Mouse (Mus musculus): ENCODE data around the gene Gramd4. TPM values are rescaled to one million over a fixed set of nuclear protein-coding genes. Genes with fewer than 3 reads are reported as not detected.
A peak's percentile ranks its signal among the peaks of the same experiment; 100 is the strongest.
"Not testable (repeated sequence)": the region's sequence is repeated elsewhere in the genome, so short reads cannot be mapped to it uniquely, and the experiment has no call there.

Gramd4 gene
- total RNA-seq, 2 experiments from 2014 or later, result 4.2 to 9.7 TPM

DNA sequence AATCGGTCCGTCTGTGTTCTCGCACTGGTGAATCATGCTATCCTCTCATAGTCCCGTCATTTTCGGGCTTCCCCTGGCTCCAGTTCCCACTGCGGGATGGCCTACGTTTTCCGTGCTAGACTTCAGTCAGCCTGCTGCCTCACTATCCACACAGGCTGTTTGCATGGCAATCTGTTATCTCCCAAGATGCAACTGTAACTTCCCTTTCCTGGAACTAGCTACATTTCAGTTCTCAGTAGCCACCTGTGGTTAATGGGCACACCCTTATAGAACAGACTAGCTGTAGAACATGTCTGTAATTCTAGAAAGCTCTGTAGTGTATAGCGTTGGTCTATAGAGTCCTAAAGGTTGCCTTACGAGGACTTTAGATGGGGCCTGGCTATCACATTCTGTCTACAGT lies 6.3 kb upstream of the Gramd4 start:
- no peak for DNase-seq

DNA sequence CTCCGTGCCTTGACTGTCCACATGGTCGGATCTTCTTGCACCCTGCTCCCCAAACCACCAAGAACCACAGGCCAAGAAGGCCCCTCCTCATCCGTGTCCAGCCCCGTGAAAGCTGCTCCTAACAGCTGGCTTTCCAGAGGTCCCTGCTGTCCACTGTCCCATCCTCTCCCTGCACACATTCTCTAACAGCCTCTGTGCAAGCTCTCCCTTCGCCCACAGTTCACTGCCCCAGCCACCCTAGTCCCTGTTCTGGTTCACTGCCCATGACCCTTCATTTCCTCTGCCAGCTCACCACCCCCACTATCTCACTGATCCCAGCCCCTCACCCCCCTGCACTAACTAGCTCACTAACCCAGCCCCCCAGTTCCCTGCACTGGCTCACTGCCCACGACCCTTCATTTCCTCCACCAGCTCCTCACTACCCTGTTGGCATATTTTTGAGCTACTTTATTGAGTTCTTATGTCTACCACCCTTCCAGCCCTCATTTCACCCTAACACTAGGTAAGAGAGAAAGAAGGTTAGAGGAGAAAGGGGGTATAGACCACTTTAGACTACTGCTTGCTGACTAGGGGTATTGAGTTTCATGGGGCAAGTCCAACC lies 5.5 kb upstream of the Gramd4 start:
- no peak for DNase-seq

DNA sequence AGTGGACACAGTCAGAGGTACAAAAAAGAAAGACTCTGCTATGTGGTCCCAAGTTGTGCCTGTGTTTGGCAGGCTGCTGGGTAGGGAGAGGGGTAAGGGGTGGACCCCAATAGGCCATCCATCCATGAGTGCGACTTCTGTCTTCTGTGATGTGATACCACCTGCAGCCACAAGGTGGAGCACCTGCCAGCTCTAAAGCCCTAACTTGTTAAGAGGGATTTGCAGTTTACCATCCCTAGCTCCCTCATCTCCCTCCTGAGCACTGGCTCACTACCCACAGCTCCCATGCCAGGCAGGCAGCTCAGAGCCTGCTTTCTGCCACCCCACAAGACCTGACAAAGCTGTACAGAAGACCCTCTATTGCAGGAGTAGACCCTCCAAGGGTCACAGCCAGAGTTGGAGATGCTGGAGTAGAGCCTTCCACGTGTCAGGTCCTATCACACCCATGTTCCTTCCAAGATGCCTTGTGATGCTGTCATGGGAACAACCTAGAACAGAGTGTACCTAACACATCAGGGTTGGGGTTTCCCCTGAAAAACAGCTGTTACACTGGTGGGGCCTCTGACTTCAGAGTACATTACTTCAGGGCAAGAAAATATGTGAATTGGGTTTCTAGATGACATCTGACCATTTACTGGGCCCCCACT lies 3.5 kb upstream of the Gramd4 start:
- DNase-seq, result peak; percentile 51

DNA sequence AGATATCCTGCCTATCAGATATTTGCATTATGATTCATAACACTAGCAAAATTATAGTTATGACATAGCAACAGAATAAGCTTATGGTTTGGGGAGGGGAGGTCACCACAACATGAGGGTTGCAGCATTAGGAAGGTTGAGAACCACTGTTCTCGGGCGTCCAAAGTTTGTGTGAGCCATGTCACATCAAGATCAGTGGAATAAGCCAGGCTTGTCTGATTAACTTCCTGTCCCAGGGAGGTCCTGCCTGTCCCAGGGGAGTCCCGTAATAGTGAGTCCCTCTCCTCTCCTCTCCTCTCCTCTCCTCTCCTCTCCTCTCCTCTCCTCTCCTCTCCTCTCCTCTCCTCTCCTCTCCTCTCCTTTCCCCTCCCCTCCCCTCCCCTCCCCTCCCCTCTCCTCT lies 2.6 kb upstream of the Gramd4 start:
- not testable (repeated sequence) for DNase-seq

DNA sequence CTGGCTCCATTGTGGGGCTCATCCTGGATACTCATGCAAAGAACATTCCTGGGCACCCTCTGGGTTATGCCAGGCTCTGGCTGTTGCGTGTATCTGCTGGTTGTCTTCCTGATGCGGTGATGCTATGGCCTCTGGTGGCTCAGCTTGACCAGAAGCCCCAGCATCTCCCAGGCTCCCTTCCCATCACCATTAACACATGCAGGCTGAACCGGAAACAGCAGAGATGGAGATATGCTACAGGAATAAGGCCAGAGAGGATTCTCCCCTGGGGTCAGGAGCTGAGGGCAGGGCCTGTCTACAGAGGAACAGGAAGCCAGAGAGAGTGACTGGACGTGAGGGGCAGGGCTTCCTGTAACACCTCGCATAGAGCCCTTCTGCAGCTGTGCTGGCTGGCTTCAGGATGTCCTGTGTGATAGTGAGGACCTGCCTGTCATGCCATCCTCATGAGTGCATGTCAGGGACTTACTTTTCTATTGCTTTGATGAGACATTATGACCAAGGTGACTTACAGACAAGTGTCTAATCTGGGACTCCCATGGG lies 1.2 kb upstream of the Gramd4 start:
- DNase-seq, result no peak

DNA sequence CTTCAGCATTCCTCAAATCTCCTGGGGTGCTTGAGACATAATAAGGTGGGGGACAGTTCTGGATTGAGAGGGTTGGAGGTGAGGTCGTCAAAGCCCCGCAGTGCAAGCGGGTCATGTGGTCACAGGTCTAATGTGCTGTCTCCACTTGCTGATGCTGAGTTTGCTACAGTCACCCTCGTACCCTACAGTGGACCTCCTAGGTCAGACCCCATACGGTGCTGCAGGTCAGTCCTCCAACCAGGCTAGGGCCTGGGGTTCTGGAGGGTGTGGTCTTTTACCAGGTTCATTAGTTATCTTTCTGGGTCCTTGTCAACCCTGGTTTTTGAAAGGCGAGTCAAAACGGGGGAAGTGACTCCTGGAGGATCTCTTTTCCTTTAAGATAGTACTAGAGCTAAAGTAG lies 413 bp downstream of the Gramd4 start:
- no peak for DNase-seq

DNA sequence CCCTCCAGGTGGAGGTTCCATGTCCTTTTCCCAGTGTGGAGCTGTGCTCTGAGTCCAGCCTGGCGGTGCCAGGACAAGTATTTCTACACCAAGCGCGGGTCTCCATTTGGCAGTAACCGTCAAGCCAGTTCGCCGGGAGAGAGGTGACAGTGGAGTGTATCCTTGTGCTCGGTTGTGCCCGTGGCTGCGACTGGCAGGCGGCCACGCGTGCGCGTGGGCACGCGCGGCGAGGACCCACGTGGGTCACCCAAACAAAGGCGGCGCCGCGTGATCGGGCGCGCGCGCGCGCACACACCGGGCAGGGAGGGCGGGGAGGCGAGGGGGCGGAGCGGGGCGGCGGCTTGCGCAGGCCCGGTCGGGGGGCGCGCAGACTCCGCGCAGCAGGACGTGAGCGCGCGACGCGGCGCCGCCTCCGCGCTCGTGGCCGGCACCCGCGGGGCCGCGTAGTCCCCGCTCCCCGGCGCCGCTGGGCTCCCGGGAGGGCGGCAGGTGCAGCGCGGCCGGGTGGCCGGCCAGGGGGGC lies 960 bp downstream of the Gramd4 start:
- peak; percentile 84 for DNase-seq

DNA sequence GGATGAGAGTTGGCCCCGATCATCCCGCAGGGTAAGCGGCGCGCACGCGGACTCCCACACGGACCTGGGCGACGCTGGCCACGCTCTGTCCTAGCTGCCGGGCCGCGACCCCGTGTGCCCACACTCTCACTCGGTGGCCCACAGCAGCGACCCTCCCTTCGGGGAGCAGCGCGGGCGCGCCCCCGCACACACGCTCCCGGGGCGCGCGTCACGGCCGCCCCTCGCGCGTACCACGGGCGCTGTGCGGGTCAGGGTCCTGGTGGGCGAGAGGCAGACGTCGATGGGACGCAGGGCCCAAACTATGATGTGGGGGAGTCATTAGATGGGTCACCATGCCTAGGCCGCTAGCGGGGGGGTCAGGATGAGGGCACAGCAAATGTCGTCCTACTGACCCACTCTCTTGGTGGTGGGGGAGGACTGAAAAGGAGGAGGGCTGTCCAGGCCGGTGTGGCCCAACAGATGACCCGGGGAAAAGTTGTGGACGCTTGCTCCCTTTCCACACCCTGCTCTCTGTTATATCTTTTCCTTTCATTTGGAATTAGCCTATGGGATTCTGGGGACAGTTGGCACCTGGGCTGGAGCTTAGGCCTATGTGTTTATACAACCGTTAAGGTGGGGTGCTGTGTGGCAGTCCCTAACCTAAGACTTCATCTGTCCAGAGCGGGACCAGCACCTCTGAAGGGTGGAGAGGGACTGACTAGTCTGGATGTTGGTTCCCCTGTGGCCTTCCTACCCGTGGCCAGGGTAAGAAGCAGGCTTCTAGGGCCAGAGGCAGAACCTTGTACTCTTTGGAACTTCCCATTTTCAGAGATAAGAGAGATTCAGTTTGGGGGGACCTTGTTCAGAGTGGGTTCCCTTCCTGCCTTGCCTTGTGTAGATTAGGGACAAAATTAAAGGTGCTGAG lies 1.7 kb downstream of the Gramd4 start:
- DNase-seq, result no peak

DNA sequence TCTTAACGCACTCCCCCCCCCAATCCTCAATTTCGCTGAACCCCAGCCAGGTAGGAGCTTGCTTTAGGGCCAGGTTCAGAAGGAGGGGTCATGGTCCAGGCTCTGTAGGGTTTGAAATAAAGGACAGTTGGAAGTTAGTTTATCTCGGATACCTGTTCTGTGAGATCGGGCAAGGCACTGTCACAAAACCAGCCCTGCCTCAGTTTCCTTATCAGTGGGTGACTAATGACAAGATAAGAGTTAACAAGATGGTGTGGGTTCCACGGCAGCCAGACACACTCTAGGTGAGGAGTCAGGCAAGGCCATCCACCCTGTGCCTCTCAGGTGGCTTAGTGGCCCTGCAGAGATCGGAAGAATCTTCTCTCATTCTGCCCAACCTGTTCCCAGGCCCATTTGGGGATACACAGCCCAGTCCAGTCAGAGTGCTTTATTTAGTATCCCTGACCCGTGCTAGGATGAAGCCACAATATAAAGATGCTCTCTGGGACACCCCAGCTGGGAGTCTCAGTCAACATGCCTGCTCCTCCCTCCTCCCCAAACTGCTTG lies 2.4 kb downstream of the Gramd4 start:
- DNase-seq, result no peak

DNA sequence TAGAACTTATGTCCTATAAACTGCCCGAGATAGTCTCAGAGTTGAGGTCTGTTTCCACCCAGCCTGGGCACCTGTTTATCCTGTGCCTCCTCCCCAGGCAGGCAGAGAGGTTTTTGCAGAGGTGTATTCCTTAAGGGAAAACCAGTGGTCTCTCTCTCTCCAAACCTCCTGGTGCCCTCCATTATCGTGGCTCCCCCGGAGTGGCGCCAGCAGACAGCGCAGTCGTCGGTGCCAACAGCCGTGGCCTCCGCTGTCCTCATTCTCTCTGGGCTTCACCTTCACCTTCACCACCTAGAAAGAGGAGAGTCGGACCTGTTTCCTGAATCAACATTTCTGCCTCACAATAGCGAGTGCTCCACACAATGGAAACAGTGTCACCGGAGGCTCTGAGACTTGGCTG lies 3.1 kb downstream of the Gramd4 start:
- no peak for DNase-seq

DNA sequence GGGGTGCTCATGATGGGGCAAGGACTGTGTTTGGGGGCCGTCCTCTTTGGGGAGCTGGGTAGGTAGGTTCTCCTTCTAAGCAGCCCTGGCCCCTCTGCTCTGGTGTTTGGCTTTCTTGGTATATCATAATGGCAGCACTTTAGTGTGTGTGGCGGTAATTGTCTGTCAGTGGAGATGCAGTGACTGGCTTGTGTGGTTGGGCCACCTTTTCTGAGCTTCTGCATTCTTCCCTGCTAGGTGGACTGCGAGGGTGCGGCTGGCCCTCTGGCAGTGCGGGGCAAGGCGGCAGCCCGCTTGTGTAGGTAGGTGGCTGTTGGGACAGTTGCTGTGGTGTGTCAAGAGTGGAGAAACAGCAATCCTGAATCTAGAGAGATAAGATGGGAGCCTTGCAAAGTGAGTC lies 3.7 kb downstream of the Gramd4 start:
- DNase-seq, result no peak

DNA sequence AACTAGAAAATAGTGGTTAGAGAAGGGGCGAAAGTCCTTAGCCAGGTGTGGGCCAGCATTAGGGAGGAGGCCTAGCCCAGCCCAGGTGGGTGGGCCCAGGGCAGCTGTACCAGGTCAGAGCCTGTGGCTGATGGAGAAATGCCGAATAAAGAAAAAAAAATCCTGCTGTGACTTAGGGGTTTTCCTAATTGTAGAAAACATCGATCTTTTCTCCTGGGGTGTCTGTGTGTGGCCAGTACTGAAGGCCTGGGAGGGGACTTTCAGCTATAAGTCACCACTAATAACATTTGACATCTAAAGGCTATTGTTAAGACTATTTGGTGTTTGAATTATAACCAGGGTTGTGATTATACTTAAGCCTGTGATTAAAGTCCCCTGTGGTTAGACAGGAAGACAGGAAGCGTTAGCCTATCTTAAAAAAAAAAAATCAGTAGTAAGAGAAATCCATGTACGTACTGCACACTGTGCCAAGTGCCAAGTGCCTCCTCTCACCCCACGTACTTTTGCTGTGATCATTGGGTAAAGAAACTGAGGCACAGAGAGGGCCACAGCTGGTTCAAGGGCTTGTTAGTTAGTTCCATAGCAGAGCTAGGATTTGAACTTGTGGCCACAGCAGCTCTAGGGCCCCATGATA lies 4.5 kb downstream of the Gramd4 start:
- DNase-seq, result no peak

DNA sequence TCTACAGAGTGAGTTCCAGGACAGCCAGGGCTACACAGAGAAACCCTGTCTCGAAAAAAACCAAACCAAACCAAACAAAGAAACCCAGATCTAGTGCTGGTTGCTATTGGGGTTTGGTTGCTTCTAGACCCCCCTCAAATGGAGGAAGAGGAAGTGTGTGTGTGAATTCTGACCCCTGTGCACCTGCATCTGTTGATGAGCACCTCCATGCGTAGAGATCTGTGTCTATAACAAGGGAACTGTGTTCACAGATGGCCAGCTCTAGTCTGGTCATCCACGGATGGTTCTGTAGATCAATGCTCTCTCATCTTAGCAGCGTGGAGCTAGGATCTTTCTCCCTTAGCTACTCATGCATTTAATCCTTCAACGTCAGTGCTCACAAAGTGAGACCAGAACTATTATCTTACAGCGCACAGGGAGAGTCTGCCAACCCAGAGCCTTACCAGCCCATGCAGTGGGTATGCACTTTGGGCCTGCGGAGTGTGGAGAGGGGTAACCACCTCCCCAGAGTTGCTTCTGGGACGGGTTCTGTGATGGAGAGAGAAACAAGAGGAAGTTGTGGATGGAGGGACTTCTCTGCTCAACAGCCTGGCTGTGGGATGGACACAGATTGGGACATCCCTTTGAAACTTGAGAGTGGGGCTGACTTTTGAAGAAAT lies 6.8 kb downstream of the Gramd4 start:
- no peak for DNase-seq

DNA sequence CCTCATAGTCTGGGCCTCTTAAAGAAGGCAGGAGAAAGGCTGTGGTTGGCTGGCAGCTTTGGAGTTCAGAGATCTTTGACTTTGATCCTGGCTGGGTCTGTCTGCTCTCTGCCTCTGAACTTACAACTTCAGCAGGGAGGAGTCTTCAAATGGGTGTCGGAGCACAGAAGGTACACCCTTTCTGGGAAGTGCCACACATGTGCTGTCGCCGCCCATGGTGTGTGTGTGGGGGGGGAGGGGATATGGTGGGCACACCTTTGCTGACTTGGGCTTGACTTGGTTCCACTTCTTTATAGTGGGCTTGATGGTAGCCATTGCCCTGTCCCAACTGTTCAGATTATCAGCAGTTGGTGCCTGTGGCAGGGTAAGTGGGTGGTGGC lies 7.3 kb downstream of the Gramd4 start:
- no peak for DNase-seq

DNA sequence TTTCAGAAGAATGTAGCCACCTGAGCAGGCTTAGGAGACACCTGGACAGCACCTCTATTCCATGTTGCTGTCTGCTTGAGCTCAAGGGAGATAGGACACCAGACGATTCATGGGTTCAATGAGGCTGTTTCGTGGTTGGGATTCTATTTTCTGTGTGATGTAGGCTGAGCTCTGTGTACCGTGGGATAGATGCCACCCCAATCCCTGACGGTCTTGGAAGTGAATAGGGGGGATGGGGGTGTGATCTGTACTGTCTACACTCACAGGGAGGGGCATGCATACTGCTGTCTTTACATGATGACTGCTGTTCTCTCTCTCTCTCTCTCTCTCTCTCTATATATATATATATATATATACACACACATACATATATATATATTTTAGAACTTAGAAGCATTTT lies 7.9 kb downstream of the Gramd4 start:
- no peak for DNase-seq

DNA sequence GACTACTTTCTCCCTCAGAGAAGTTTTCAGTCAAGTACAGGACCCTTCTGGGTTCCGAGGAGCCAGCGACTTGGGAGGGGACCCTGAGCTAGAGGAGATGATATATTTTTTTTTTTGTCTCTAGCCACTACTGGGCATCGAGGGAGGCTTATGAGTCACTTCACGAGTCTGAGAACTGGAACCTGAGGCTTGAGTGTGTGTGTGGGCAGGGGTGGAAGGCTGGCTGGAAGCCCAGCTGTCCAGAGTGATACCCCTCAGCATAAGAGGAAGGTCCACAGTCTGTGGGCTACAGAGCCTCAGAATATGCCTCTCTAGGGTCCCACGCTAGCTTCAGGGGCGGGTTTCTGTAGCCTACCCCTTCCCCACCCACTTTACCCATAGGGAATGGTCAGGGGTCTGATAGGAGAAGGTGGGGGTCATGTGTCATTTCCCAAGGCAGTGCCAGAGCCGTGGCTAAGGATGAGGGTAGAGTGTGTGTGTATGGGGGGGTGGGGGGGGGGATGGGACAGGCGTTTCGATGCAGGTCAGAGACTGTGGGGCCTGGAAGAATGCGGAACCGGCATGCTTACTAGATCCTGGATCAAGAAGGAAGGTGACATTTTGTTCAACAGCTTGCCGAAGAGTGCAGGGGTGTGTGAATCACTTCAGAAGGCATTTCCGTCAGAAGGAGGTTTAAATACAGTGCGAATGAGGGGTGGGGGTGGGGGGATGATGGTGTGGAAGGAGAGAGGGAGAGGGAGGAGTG lies 9.5 kb downstream of the Gramd4 start:
- no peak for DNase-seq

DNA sequence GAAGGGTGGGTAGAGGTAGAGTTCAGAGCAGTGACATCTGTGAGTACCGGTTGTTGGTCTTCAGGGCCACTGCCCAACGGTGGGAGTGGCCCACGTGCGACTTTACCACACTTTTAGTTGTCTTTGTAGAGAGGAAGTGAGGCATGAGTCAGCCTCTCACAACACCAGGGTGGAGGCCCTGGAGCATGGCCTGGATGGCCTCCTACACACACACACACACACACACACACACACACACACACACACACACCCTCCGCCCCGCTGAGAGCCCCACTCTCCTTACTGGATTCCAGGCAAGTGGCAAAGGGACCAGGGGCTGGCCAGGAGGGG lies 10.1 kb downstream of the Gramd4 start:
- peak; percentile 38 for DNase-seq

DNA sequence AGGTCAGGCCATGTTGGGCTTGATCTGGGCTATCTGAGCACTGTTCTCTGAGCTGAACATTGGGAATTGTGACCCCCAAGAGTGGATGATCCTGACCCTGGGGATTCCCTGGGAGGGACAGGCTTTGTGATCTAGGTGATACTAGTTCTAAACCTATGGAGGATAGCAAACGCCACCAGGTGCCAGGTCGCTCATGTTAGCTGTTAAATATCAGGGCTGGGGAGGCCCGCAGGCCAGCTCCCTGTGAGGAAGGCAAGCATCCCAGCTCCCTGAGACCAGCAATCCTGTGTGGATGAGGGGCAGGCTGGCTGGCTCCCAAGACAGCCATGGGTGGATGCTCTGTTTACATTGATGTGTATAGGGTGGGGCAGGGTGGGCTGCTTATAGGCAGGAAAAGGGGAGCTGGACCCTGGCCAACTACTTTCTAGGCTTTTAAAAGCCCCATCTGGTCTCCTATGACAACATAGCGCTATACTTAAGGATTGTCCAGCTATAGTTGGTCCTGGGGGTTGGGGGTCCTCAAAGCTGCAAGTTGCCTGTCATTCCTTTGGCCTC lies 10.5 kb downstream of the Gramd4 start:
- DNase-seq, result no peak

DNA sequence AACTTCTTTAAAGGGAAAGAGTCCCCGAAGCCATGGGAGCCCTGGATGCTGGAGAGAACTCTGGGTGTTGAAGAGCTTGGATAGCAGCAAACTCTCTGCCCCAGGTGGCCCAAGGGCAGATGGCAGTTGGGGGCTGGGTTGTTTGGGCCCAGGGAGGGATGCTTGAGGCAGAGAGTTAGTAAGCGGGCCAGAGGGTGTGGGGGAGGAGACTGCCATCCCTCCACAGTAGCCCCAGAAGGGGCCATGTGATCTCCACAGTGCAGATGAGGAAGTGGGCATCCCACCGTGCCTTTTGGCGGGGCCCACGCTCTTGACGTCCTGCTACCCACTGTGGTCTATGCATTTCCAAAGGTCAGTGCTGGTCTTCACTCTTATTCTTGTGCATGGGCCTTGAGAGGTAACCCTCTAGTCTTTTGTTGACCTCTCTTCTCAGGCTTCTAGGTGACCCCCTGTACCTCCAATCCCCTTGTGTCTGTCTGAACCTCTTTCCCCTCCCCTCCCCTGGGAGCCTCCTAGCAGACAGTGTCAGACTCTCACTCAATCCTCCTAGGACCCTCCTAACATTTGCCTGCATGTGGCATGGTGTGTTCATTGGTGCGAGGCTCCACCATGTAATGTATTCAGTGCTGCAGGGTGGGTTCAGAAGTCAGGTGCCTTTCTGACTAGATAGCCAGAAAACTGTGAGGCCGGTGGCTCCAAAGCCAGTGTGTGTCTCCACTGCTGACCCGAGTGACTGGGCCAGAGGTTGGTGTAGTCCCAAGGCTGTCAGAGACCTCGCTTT lies 11.7 kb downstream of the Gramd4 start:
- no peak for DNase-seq

DNA sequence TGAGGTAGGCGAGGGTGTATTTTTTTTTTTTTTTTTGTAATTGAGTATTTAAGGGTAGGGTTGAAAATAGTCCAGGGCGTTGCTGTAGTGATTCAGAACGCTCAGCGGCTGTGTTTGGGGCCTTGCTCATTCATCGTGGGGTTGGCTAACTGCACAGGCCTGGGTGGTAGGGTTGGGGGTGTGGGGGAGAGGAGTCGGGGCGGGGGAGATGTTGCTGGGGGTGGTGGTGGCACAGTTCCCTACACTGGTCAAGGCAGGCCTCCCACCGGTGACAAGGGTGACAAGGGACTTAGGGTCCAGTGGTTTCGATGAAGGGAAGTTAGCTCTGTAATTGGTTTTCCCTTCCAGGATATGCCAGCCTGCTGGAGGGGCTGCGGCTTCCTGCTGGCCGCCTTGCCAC lies 12.9 kb downstream of the Gramd4 start:
- no peak for DNase-seq

All from gastrocnemius, postnatal 25 days (tissue).